Mouse (Mus musculus) ovary, postnatal 36 days (tissue): ENCODE results near the gene H2-Eb1.
A peak's percentile ranks its signal among the peaks of the same experiment; 100 is the strongest.

Experiments used
- DNase-seq: peaks from one replicate; pipeline ENCODE4 v3.0.0; 2022; ENCODE audit warnings: low spot score, mixed read lengths

Gene H2-Eb1

GRCm38 (mm10) chr17:34305380-34306030, at the start of gene H2-Eb1:
Gene H2-Eb1 (plus strand): TSS chr17:34305867.
- peak; percentile 69 for DNase-seq

GRCm38 (mm10) chr17:34256501-34256900, 49.2 kb upstream of the H2-Eb1 start:
- no peak for DNase-seq

- peak; percentile 72 for DNase-seq
These were observed 47.9 kb upstream of the H2-Eb1 start, which contains the start of gene H2-Ab1 for GRCm38 (mm10) chr17:34257594-34258375. Gene H2-Ab1 (plus strand): TSS chr17:34257689.

- no peak for DNase-seq
These were observed 45.1 kb upstream of the H2-Eb1 start for GRCm38 (mm10) chr17:34260551-34260950.

- peak; percentile 50 for DNase-seq
These were observed 44.2 kb upstream of the H2-Eb1 start for GRCm38 (mm10) chr17:34261502-34261901.

GRCm38 (mm10) chr17:34263068-34263467, 42.6 kb upstream of the H2-Eb1 start:
- DNase-seq, result peak; percentile 30

GRCm38 (mm10) chr17:34263811-34264371, 41.8 kb upstream of the H2-Eb1 start:
- no peak for DNase-seq

GRCm38 (mm10) chr17:34264452-34265351, 41.0 kb upstream of the H2-Eb1 start:
- peak; percentile 14 for DNase-seq

- DNase-seq, result no peak
These were observed 37.4 kb upstream of the H2-Eb1 start for GRCm38 (mm10) chr17:34268262-34268661.

GRCm38 (mm10) chr17:34268748-34269147, 36.9 kb upstream of the H2-Eb1 start:
- no peak for DNase-seq

GRCm38 (mm10) chr17:34269817-34270216, 35.9 kb upstream of the H2-Eb1 start:
- no peak for DNase-seq

GRCm38 (mm10) chr17:34270230-34270629, 35.4 kb upstream of the H2-Eb1 start:
- DNase-seq, result no peak

- DNase-seq, result no peak
These were observed 34.7 kb upstream of the H2-Eb1 start for GRCm38 (mm10) chr17:34270940-34271339.

GRCm38 (mm10) chr17:34272102-34272501, 33.6 kb upstream of the H2-Eb1 start:
- no peak for DNase-seq

- no peak for DNase-seq
These were observed 25.1 kb upstream of the H2-Eb1 start for GRCm38 (mm10) chr17:34280499-34281038.

- no peak for DNase-seq
These were observed 23.8 kb upstream of the H2-Eb1 start for GRCm38 (mm10) chr17:34281836-34282235.

- DNase-seq, result no peak
These were observed 20.3 kb upstream of the H2-Eb1 start for GRCm38 (mm10) chr17:34285371-34285770.

GRCm38 (mm10) chr17:34285848-34286247, 19.8 kb upstream of the H2-Eb1 start:
- DNase-seq, result no peak

GRCm38 (mm10) chr17:34286501-34286900, 19.2 kb upstream of the H2-Eb1 start:
- no peak for DNase-seq

- no peak for DNase-seq
These were observed 18.7 kb upstream of the H2-Eb1 start for GRCm38 (mm10) chr17:34286999-34287398.

GRCm38 (mm10) chr17:34287648-34288047, 18.0 kb upstream of the H2-Eb1 start, which contains the start of gene H2-Aa:
Gene H2-Aa (minus strand): TSS chr17:34287823.
- peak; percentile 64 for DNase-seq

- no peak for DNase-seq
These were observed 17.5 kb upstream of the H2-Eb1 start for GRCm38 (mm10) chr17:34288131-34288530.
